Mouse (Mus musculus) liver, embryonic 14.5 days (tissue): ENCODE data around the gene Rbm19. TPM values are rescaled to one million over a fixed set of nuclear protein-coding genes. Genes with fewer than 3 reads are reported as not detected.
A peak's percentile ranks its signal among the peaks of the same experiment; 100 is the strongest.

Source experiments
- ATAC-seq: fragments of 200-750 bp; cut with Nextera tagmentation; 2 replicates; pipeline ENCODE4 v1.8.0; 2017; ENCODE audit warnings: moderate number of reproducible peaks, mild to moderate bottlenecking, moderate library complexity; ENCODE audit not compliant: insufficient read depth
- DNase-seq, 3 experiments: peaks; one replicate each; pipeline ENCODE4 v3.0.0-alpha.2; 2012 to 2013; ENCODE audit warnings: low read depth in 3 of 3, low spot score in 3 of 3
- H3K27ac ChIP-seq: fragments of 300-500 bp; sonication (generic); 2 replicates; pipeline ENCODE4 v1.5.1; 2014; ENCODE audit warnings: moderate library complexity, mild to moderate bottlenecking, control low read depth, inconsistent platforms
- H3K27me3 ChIP-seq: fragments of 300-500 bp; sonication (generic); 2 replicates; pipeline ENCODE4 v1.6.1; 2014; ENCODE audit warnings: mild to moderate bottlenecking, low read length, moderate library complexity; ENCODE audit not compliant: control insufficient read depth, insufficient read depth
- H3K36me3 ChIP-seq: fragments of 300-500 bp; sonication (generic); replicated peaks from 2 replicates; pipeline ENCODE4 v1.6.1; 2014; ENCODE audit warnings: low read depth; ENCODE audit not compliant: control insufficient read depth, insufficient read depth
- H3K4me1 ChIP-seq, 2 experiments: fragments of 200-500 bp in 1 of 2; fragments of 300-500 bp in 1 of 2; sonication (generic) in 1 of 2; replicated peaks; 2 replicates each; pipeline ENCODE4 v1.6.1; 2012 to 2014; ENCODE audit warnings: antibody characterized with exemption in 1 of 2, inconsistent platforms in 1 of 2, low read length in 1 of 2; ENCODE audit not compliant: control insufficient read depth in 2 of 2, insufficient read depth in 2 of 2
- H3K4me2 ChIP-seq: fragments of 300-500 bp; sonication (generic); 2 replicates; pipeline ENCODE4 v1.6.1; 2014; ENCODE audit warnings: low read depth, mild to moderate bottlenecking, control low read depth, moderate library complexity
- H3K4me3 ChIP-seq, 2 experiments: fragments of 200-500 bp in 1 of 2; fragments of 300-500 bp in 1 of 2; sonication (generic) in 1 of 2; 2 replicates each; pipeline ENCODE4 v1.5.1; 2012 to 2014; ENCODE audit warnings: low read depth in 2 of 2, low read length in 2 of 2, mild to moderate bottlenecking in 2 of 2, control low read depth in 1 of 2, inconsistent platforms in 1 of 2, moderate library complexity in 1 of 2; ENCODE audit not compliant: insufficient read depth in 1 of 2
- H3K9ac ChIP-seq: fragments of 300-500 bp; sonication (generic); replicated peaks from 2 replicates; pipeline ENCODE4 v1.6.1; 2014; ENCODE audit warnings: mild to moderate bottlenecking, control low read depth, moderate library complexity
- H3K9me3 ChIP-seq: fragments of 300-500 bp; sonication (generic); 2 replicates; pipeline ENCODE4 v1.6.1; 2016; ENCODE audit warnings: low read length, mixed read lengths; ENCODE audit not compliant: control insufficient read depth
- CTCF ChIP-seq: IDR thresholded peaks from 2 replicates; pipeline ENCODE4 v1.5.1; 2016; ENCODE audit warnings: antibody characterized with exemption, low read depth, control low read depth
- EP300 ChIP-seq: IDR thresholded peaks from 2 replicates; pipeline ENCODE4 v1.6.1; 2016; ENCODE audit warnings: antibody characterized with exemption, low read depth
- WGBS: fragments of 180-500 bp; shearing (Covaris S2); extraction: QIAGEN DNeasy Blood & Tissue Kit; methylation state at CpG from one replicate; pipeline ENCODE4 v1.1.7; 2014; ENCODE audit not compliant: insufficient replicate concordance; 5-methylcytosine and 5-hydroxymethylcytosine counted together
- polyA plus RNA-seq, 2 experiments: library from polyadenylated mRNA; depleted of rRNA in 1 of 2; stranded (reverse) in 1 of 2; unstranded in 1 of 2; fragments of >200 nt; fragmentation: Nextera tagmentation in 1 of 2; extraction: Ambion mirVana in 1 of 2; gene quantifications; 2 replicates each; pipeline versions ENCODE4 v1.2.1 to v1.2.3; 2012 to 2014

Rbm19 gene
- polyA plus RNA-seq, 2 experiments: 6.8 to 11.1 TPM

- H3K9me3 ChIP-seq: no peaks in the 10 kb centered on the region
- TF ChIP-seq CTCF (no peak), EP300 (no peak)
- peaks cover 4% of the 10 kb centered on the region; the same call in 1 of the 2 replicates for H3K36me3 ChIP-seq
- no peak overlapping the region for H3K4me2 ChIP-seq
- no peak overlapping the region for H3K27ac ChIP-seq
- H3K4me3 ChIP-seq: no peak overlapping the region
- no peak overlapping the region for H3K9ac ChIP-seq
- no peaks in the 10 kb centered on the region for H3K27me3 ChIP-seq
- DNase-seq: no peak
- peaks cover 0 to 3% of the 10 kb centered on the region in 2 experiments; a peak in 2 of 4 replicates for H3K4me1 ChIP-seq
- WGBS: 77% methylated on average over 16 of the region's 16 CpGs
- no peak for ATAC-seq
Measured at GRCm38 (mm10) chr5:120124881-120125690, 8.8 kb downstream of the Rbm19 start.

DNA sequence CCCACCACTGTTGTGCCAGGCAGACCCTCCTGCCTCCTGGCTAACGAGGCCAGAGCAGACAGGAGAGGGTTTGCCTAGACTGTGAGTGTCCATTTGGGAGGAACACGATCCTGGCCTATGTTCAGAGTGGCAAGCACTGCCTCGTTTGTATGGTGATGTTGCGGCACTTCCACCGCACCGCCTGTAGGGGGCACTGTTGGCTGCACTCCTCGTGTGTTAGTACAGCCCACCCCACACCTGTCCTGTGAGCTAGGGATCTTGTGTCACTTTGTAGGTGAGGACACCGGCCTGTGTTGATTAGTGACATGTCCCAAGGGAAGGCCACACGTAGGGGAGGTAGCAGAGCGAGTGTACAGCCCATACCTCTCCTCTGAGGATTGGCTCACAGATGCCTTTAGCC, 11.4 kb downstream of the Rbm19 start:
- DNase-seq: no peak
- ATAC-seq: 0 out of 2 replicates have a peak, but pooled peaks have one; percentile 5
- TF ChIP-seq CTCF: peak; percentile 97
- TF ChIP-seq EP300: no peak
- no peak overlapping the region for H3K9ac ChIP-seq
- H3K9me3 ChIP-seq: no peaks in the 10 kb centered on the region
- H3K36me3 ChIP-seq: peaks cover 7% of the 10 kb centered on the region
- H3K4me2 ChIP-seq: no peak overlapping the region
- WGBS: 48% methylated on average over 10 of the region's 10 CpGs
- H3K4me1 ChIP-seq: peaks cover 4 to 12% of the 10 kb centered on the region in 2 experiments; a peak in 3 of 4 replicates
- no peak overlapping the region for H3K27ac ChIP-seq
- H3K27me3 ChIP-seq: no peaks in the 10 kb centered on the region
- H3K4me3 ChIP-seq: no peak overlapping the region

GRCm38 (mm10) chr5:120128511-120128910, 12.2 kb downstream of the Rbm19 start:
- TF ChIP-seq CTCF (no peak), EP300 (no peak)
- H3K27me3 ChIP-seq: no peaks in the 10 kb centered on the region
- no peaks in the 10 kb centered on the region for H3K9me3 ChIP-seq
- no peak overlapping the region for H3K4me2 ChIP-seq
- no peak overlapping the region for H3K27ac ChIP-seq
- WGBS: 55% methylated on average over 5 of the region's 5 CpGs
- peaks cover 4 to 12% of the 10 kb centered on the region in 2 experiments; a peak in 3 of 4 replicates for H3K4me1 ChIP-seq
- no peak overlapping the region for H3K9ac ChIP-seq
- ATAC-seq (no peak), DNase-seq (no peak)
- no peak overlapping the region for H3K4me3 ChIP-seq
- H3K36me3 ChIP-seq: peaks cover 5% of the 10 kb centered on the region

- no peak overlapping the region for H3K4me2 ChIP-seq
- whole genome bisulfite sequencing: 77% methylated on average over 7 of the region's 7 CpGs
- DNase-seq: no peak
- H3K27ac ChIP-seq: no peak overlapping the region
- no peaks in the 10 kb centered on the region for H3K9me3 ChIP-seq
- H3K4me1 ChIP-seq: peaks cover 9 to 12% of the 10 kb centered on the region in 2 experiments
- H3K4me3 ChIP-seq: no peak overlapping the region
- no peak overlapping the region for H3K9ac ChIP-seq
- peaks cover 3% of the 10 kb centered on the region for H3K36me3 ChIP-seq
- TF ChIP-seq EP300 (no peak), CTCF (no peak)
- ATAC-seq: no peak
- no peaks in the 10 kb centered on the region for H3K27me3 ChIP-seq
Measured at GRCm38 (mm10) chr5:120129070-120129469, 12.8 kb downstream of the Rbm19 start.

GRCm38 (mm10) chr5:120129761-120130160, 13.5 kb downstream of the Rbm19 start:
- ATAC-seq (no peak), DNase-seq (no peak)
- no peak for TF ChIP-seq EP300
- peak; percentile 45; the same call in 1 of the 2 replicates for TF ChIP-seq CTCF

More at GRCm38 (mm10) chr5:120129761-120130160, 13.5 kb downstream of the Rbm19 start:
- no peaks in the 10 kb centered on the region for H3K9me3 ChIP-seq
- peaks cover 16 to 19% of the 10 kb centered on the region in 2 experiments for H3K4me1 ChIP-seq
- no peak overlapping the region for H3K4me3 ChIP-seq
- peaks cover 3% of the 10 kb centered on the region for H3K36me3 ChIP-seq
- no peak overlapping the region for H3K4me2 ChIP-seq
- no peak overlapping the region for H3K9ac ChIP-seq
- WGBS: 82% methylated on average over 7 of the region's 7 CpGs
- no peak overlapping the region for H3K27ac ChIP-seq
- no peaks in the 10 kb centered on the region for H3K27me3 ChIP-seq
